ENCODE assay signal across 9 mouse cellular contexts in the genomic region with DNA sequence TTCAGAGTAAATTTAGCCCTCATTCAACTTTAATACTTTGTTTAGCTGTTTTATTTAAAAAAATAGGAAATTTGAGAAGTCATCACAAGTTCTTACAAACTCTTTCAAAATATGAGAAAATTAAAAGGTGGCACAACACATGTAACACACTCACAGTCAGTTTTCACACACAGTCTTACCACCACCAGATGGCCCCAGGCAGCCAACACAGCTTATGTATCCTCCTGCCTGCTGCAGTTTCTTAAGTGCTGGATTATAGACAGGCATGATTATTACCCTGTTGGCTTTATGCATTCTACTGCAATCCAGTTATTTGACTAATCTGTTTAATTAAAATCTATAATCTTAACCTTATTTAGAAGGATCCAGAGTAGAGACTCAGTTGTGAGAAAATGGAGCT. TPM values are rescaled to one million over a fixed set of nuclear protein-coding genes. Genes with fewer than 3 reads are reported as not detected.
DNase-seq lines count a peak whose midpoint lies in the region; ATAC-seq and TF ChIP-seq lines count a peak whose summit lies in the region.
"Had no signal": no experiment of that assay in that cellular context is flagged by ENCODE, and none has a peak within 500 bp of the region (broad histone marks: within the 10 kb centered on the region; RNA-seq: fewer than 3 reads in every experiment).

No protein-coding gene starts in this region.

- no peak for DNase-seq in frontal cortex, postnatal 14 days (ENCODE audit: low spot score in 2 of 2)
- DNase-seq in liver, embryonic 14.5 days (ENCODE audit: low read depth in 3 of 3, low spot score in 3 of 3), result no peak
- peak; percentile 19 for DNase-seq in right cerebral cortex, postnatal 4 days
- no peak for DNase-seq in natural killer cell, adult 2 months (ENCODE audit: low spot score in 2 of 2)
- no peak for DNase-seq in urinary bladder, adult 18-20 months (ENCODE audit: low spot score in 2 of 2)

- H3K4me2 ChIP-seq in liver, embryonic 14.5 days (ENCODE audit: low read depth), result no peak overlapping the region
- H3K4me2 ChIP-seq in liver, embryonic 12.5 days, result no peak overlapping the region
- H3K4me2 ChIP-seq in forebrain, embryonic 16.5 days (ENCODE audit: low read length), result no peak overlapping the region
- H3K4me2 ChIP-seq: hindbrain, embryonic 12.5 days had no signal

- no peaks in the 10 kb centered on the region for H3K36me3 ChIP-seq in liver, embryonic 14.5 days (replicated peaks; ENCODE audit: control insufficient read depth, insufficient read depth, low read depth)
- H3K36me3 ChIP-seq in liver, embryonic 12.5 days, result peaks cover 15% of the 10 kb centered on the region
- peaks cover 6% of the 10 kb centered on the region; the same call in 1 of the 2 replicates for H3K36me3 ChIP-seq in forebrain, embryonic 16.5 days (ENCODE audit: control insufficient read depth, insufficient read depth)

- 0 out of 4 replicates have a peak, but pooled peaks cover 0 to 2% of the 10 kb centered on the region in 2 experiments for H3K4me1 ChIP-seq in liver, embryonic 14.5 days (replicated peaks; ENCODE audit: control insufficient read depth in 2 of 2, insufficient read depth in 2 of 2, low read length in 1 of 2)
- H3K4me1 ChIP-seq in liver, embryonic 12.5 days, result no peaks in the 10 kb centered on the region
- peaks cover 3% of the 10 kb centered on the region; the same call in 1 of the 2 replicates for H3K4me1 ChIP-seq in forebrain, embryonic 16.5 days (replicated peaks; ENCODE audit: control insufficient read depth, insufficient read depth, low read length)
- H3K4me1 ChIP-seq: hindbrain, embryonic 12.5 days had no signal

- no peak overlapping the region for H3K4me3 ChIP-seq in liver, embryonic 14.5 days (ENCODE audit: insufficient read depth in 1 of 2, low read depth in 2 of 2, low read length in 2 of 2)
- no peak overlapping the region for H3K4me3 ChIP-seq in liver, embryonic 12.5 days
- H3K4me3 ChIP-seq in forebrain, embryonic 16.5 days (replicated peaks; ENCODE audit: low read length), result no peak overlapping the region
- H3K4me3 ChIP-seq: hindbrain, embryonic 12.5 days had no signal

- H3K27me3 ChIP-seq in liver, embryonic 14.5 days (ENCODE audit: control insufficient read depth, insufficient read depth, low read length), result no peaks in the 10 kb centered on the region
- no peaks in the 10 kb centered on the region for H3K27me3 ChIP-seq in liver, embryonic 12.5 days (replicated peaks)
- no peaks in the 10 kb centered on the region for H3K27me3 ChIP-seq in forebrain, embryonic 16.5 days (replicated peaks; ENCODE audit: control insufficient read depth, insufficient read depth, low read length)
- H3K27me3 ChIP-seq: hindbrain, embryonic 12.5 days had no signal

- TF ChIP-seq CTCF in liver, embryonic 14.5 days (IDR thresholded peaks at IDR 0.05; ENCODE audit: low read depth), result peak; percentile 7; the same call in 1 of the 2 replicates

- TF ChIP-seq EP300 in liver, embryonic 14.5 days (IDR thresholded peaks at IDR 0.05; ENCODE audit: low read depth), result no peak

- H3K9ac ChIP-seq in liver, embryonic 14.5 days (replicated peaks), result no peak overlapping the region
- H3K9ac ChIP-seq in liver, embryonic 12.5 days, result no peak overlapping the region
- H3K9ac ChIP-seq in forebrain, embryonic 16.5 days (replicated peaks; ENCODE audit: low read depth, low read length), result no peak overlapping the region
- H3K9ac ChIP-seq: hindbrain, embryonic 12.5 days had no signal

- no peak overlapping the region for H3K27ac ChIP-seq in liver, embryonic 14.5 days
- no peak overlapping the region for H3K27ac ChIP-seq in liver, embryonic 12.5 days
- no peak overlapping the region for H3K27ac ChIP-seq in forebrain, embryonic 16.5 days (ENCODE audit: low read length)
- H3K27ac ChIP-seq: hindbrain, embryonic 12.5 days had no signal

- no peaks in the 10 kb centered on the region for H3K9me3 ChIP-seq in liver, embryonic 14.5 days (ENCODE audit: control insufficient read depth, low read length)
- no peaks in the 10 kb centered on the region for H3K9me3 ChIP-seq in liver, embryonic 12.5 days (replicated peaks)
- H3K9me3 ChIP-seq in forebrain, embryonic 16.5 days (ENCODE audit: control insufficient read depth, low read length), result no peaks in the 10 kb centered on the region
- H3K9me3 ChIP-seq: hindbrain, embryonic 12.5 days had no signal

- ATAC-seq in frontal cortex, adult (ENCODE audit: low TSS enrichment), result peak; percentile 93
- ATAC-seq in liver, embryonic 14.5 days (ENCODE audit: insufficient read depth), result no peak
- ATAC-seq in liver, embryonic 12.5 days, result no peak
- ATAC-seq in forebrain, embryonic 16.5 days, result peak; percentile 89

RNA-seq across cellular contexts. Expression of a gene that starts 12.1 kb away (rescaled TPM):
- polyA plus RNA-seq in liver, embryonic 14.5 days (2012; rRNA removed), result 1.0 and 1.6 TPM in 2 replicates
- polyA plus RNA-seq in liver, embryonic 14.5 days (2014; fragmentation: Nextera tagmentation; extraction: Ambion mirVana), result 1.4 and 1.7 TPM in 2 replicates
- polyA plus RNA-seq in liver, embryonic 12.5 days (2016; fragmentation: Nextera tagmentation; extraction: Ambion mirVana), result 6.3 and 7.3 TPM in 2 replicates
- polyA plus RNA-seq in forebrain, embryonic 16.5 days (2015; fragmentation: Nextera tagmentation; extraction: Ambion mirVana), result 33.3 and 38.2 TPM in 2 replicates

Comparison
In these comparisons a context has a peak if more than half of its experiments do, and no peak if none do; other contexts are left out.
1. ATAC-seq: peak in frontal cortex, adult (single experiment) and forebrain, embryonic 16.5 days (single experiment); none in liver, embryonic 14.5 days (single experiment) and liver, embryonic 12.5 days (single experiment).